Mouse (Mus musculus): ENCODE data around the gene Fbn1.

The Fbn1 gene

GRCm38 (mm10) chr2:125507893-125508292 is at the start of gene Fbn1:
Fbn1 (minus strand) TSS chr2:125507993.
- in situ Hi-C loops (cut with MseI, MboI), result no loop called here

DNA sequence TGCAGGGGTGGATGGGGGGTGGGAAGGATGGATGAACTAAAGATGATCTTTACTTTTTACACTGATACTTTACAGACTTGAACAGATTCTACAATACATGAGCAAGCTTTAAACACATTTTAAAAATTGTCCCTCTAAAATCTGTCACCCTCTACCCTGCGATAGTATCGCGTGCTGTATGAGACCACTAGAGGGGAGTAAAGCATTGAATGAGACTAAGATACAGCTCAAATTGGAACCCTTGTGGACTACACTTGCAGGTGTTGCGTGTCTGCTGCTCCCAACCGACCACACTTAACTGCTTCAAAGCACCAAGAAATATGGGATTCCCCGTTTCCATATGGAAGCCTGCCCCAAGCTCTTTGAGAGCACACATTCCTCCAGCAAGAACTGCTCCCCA is 48.0 kb upstream of the Fbn1 start:
- in situ Hi-C loops (cut with MseI, MboI), result no loop called here

GRCm38 (mm10) chr2:125548806-125549578 is 41.2 kb upstream of the Fbn1 start:
- in situ Hi-C loops (cut with MseI, MboI), result no loop called here

DNA sequence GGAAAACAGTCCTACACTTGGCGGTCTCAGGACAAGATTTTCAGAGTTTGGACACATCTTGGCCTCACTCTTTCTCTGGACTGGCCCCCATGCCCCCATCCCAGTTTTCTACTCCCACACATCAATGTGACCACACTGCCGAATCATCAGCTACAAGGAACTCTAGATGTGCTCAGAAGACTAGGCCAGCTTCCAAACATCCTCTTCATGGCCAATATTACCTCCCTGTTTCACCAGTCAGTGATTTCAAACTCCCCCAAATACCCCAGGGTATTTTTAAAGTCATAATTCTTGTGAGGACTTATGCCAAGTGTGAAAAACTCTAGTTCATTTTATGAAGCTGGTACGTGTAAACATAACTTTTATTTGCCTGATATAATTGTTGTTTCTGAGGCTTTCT is 37.2 kb upstream of the Fbn1 start:
- in situ Hi-C loops (cut with MseI, MboI), result no loop called here

DNA sequence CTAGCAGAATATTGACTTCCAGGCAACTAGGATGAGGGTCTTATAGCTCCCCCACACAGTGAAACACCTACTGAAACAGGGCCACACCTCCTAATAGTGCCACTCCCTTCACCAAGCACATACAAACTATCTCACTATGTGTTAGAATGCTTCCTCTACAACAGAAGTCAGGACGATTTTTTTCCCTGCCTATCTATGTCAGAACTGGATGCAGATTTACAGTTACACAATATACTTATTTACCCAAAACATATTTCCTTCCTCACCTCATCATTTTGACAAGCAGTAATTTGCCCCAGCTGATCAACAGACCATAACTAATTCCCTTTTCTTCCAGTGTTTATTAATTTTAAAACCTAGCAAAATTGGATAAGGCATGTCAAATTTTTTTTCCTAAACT is 35.9 kb upstream of the Fbn1 start:
- in situ Hi-C loops (cut with MseI, MboI), result no loop called here

GRCm38 (mm10) chr2:125541451-125541850 is 33.7 kb upstream of the Fbn1 start:
- in situ Hi-C loops (cut with MseI, MboI), result no loop called here

DNA sequence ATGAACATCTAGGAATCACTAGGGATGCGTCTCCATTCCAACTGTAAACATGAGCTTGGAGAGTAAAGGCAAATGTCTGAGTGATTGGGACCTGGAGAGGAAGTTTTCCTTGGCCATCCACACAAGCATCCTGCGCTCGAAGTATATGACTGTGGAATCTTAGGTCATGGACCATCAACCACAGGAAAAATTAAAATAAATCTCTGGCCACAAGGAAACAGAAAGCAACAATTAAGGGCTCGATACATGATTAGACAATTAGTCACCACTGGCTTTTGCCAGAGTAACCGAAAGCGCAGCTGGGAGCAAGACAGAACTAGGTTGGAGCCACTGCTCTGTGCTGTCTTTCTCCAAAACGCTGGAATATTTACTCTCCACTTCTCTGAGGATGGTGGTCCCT is 32.8 kb upstream of the Fbn1 start:
- in situ Hi-C loops (cut with MseI, MboI), result no loop called here

DNA sequence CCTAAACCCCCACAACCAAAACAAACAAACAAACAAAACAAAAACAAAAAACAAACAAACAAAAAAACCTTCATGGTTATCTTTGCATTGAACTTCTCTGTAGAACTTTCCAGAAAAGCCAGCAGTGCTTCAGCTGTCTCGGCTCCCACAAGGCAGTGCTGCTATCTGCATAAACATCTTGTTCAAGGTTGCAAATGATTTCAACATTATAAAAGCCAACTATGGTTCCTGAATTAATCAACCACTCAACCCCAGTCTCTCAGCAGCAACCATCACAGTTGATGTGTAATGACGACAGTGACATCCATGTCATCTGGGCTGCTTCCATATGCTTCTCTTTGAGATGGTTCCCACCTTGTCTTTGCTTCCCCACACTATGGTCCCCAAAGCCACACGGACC is 31.8 kb upstream of the Fbn1 start:
- in situ Hi-C loops (cut with MseI, MboI), result no loop called here

GRCm38 (mm10) chr2:125530665-125531064 is 22.9 kb upstream of the Fbn1 start:
- in situ Hi-C loops (cut with MseI, MboI), result no loop called here

DNA sequence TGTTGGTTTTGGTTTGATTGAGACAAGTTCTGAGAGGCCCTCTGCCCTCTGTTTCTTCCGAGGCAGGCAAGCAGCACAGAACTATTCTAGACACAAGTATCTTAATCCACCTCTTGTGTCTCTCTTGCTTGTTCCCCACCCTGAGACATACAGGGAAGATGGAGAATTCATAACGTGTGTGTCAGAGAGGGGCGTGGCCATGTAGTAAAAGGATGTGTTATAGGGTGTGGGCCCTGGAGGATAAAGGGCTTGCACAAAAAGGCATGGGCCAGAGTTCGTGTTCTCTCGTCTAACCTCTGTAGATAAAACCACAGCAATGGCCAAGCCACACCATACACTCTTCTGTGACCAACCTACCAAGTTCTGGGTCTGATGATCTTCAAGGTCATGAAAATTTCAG is 18.8 kb upstream of the Fbn1 start:
- in situ Hi-C loops (cut with MseI, MboI), result no loop called here

DNA sequence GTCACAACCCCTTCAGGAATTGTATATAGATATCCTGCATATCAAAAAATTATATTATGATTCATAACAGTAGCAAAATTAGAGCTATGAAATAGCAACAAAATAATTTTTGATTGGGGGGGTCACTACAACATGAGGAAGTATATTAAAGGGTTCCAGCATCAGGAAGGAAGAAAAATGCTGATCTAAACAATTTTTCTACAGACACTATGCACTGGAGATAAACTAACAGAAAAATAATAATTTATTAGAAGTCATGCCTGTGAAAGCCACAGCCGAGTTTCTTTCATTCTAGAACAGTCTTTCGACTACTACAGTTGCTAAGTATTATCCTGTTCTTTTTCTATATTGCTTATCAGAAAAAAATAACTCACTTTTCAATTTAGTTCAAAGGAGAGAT is 17.7 kb upstream of the Fbn1 start:
- in situ Hi-C loops (cut with MseI, MboI), result no loop called here

DNA sequence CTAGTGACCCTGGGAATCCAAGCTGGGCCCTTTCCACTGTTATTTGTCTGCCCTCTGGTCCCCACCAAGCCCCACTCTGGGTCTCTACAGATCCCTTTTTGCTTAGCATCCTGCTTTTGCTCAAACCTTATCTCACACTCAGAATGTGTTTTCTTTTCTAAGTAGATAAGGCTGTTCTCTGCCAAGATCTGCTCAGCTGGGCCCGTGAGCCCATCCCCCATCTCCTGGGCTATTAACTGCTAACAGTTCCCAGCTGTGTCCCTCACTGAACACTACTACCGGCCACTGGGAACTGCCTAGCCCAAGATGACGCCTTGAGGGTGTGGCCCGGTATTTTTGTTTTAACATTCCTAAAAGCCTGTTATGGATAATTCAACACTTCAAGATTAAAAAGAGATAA is 8.8 kb upstream of the Fbn1 start:
- in situ Hi-C loops (cut with MseI, MboI), result no loop called here

GRCm38 (mm10) chr2:125515291-125516057 is 7.7 kb upstream of the Fbn1 start:
- in situ Hi-C loops (cut with MseI, MboI), result no loop called here

DNA sequence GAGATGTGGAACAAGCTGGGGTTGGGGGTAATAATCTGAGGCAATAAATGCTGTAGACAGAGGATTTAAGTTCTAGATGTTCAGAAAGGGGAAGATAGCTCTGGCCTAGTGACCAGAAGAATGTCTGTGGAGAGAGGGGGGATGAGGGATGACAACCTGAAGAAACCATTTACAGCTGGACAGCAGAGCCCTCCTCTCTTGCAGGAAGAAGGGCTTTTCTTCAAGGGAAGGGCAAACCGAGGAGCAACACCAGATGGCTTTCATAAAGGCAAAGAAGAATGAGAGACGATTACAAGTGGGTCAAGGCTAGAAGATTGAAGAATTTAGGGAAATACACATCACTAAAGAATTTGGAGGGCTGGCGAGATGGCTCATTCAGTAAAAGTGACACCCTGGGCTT is 6.6 kb upstream of the Fbn1 start:
- in situ Hi-C loops (cut with MseI, MboI), result no loop called here

DNA sequence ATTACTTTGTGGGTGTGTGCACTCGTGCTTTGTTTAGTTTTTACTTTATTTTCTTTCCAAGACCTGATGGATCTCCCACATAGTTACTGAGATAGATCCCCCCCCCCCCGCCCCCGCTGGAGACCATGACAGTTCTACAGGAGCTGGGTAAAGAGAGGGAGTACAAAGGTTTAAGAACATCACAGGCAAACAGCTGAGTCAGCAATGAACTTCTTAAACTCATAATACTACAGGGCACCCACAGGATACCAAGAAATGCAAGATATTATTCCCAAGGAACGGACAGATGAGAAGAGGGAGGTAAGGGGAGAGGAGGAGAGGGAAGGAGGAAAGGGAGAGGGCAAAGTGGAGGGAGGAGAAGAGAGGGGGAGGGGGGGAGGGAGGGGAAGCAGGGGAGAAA is 4.8 kb upstream of the Fbn1 start:
- in situ Hi-C loops (cut with MseI, MboI), result no loop called here

- in situ Hi-C loops (cut with MseI, MboI), result no loop called here
Observed at GRCm38 (mm10) chr2:125511898-125512297, 4.1 kb upstream of the Fbn1 start.

- in situ Hi-C loops (cut with MseI, MboI), result no loop called here
Observed at GRCm38 (mm10) chr2:125510752-125511151, 3.0 kb upstream of the Fbn1 start.

- in situ Hi-C loops (cut with MseI, MboI), result no loop called here
Observed at GRCm38 (mm10) chr2:125508381-125508780, 588 bp upstream of the Fbn1 start.

GRCm38 (mm10) chr2:125506316-125507054 is 1.3 kb downstream of the Fbn1 start:
- in situ Hi-C loops (cut with MseI, MboI), result no loop called here

GRCm38 (mm10) chr2:125505746-125506315 is 2.0 kb downstream of the Fbn1 start:
- in situ Hi-C loops (cut with MseI, MboI), result no loop called here

- in situ Hi-C loops (cut with MseI, MboI), result no loop called here
Observed at GRCm38 (mm10) chr2:125505006-125505745, 2.6 kb downstream of the Fbn1 start, which contains the start of gene Gm9913. Gm9913 (plus strand) TSS chr2:125505089.
